Mouse (Mus musculus) large intestine, adult 2 months (tissue): Measurements from ENCODE around the gene Fndc3b. TPM values are rescaled to one million over a fixed set of nuclear protein-coding genes. Genes with fewer than 3 reads are reported as not detected.

Source experiments
- DNase-seq: peaks from one replicate; pipeline ENCODE4 v3.0.0-alpha.2; 2012; ENCODE audit warnings: low read depth, low spot score
- WGBS: fragments of 180-500 bp; shearing (Covaris S2); methylation state at CpG from one replicate; pipeline ENCODE4 v1.1.7; 2018; 5-methylcytosine and 5-hydroxymethylcytosine counted together
- polyA plus RNA-seq: library from polyadenylated mRNA; depleted of rRNA; stranded (reverse); fragments of >200 nt; gene quantifications from 2 replicates; pipeline ENCODE4 v1.2.3, GENCODE M21; 2012; rRNA removed

The Fndc3b gene
- polyA plus RNA-seq: 5.7 and 8.6 TPM in 2 replicates

GRCm38 (mm10) chr3:27710648-27711428 lies at the start of gene Fndc3b:
Gene Fndc3b (minus strand): TSS chr3:27711307.
- DNase-seq: no peak
- WGBS: under 1% methylated on average over 90 of the region's 90 CpGs

- 68% methylated on average over 2 of the region's 2 CpGs for WGBS
- DNase-seq: no peak
These were observed 49.2 kb upstream of the Fndc3b start for GRCm38 (mm10) chr3:27760278-27760677.

GRCm38 (mm10) chr3:27758976-27759375 lies 47.9 kb upstream of the Fndc3b start:
- WGBS: 58% methylated on average over 6 of the region's 6 CpGs
- no peak for DNase-seq

DNA sequence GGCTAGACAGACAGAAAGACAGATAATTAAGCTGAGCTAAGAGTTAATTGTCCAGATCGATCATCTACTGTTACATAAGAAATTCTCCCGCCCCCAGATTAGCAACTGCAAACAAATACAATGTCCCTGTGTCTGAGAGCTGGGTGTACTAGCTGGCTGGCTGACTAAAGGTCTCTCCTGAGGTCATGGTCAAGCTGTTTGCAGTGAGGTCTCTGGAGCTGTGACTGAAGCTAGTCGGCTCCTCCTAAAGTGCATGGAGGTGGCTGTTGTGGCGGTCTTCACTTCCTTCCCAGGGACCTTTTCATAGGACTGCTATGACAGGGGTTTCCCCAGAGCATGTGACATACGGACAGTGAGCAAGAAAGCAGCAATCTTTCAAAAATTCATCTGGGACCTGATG lies 40.5 kb upstream of the Fndc3b start:
- 52% methylated on average over 5 of the region's 5 CpGs for WGBS
- DNase-seq: no peak

GRCm38 (mm10) chr3:27751156-27751555 lies 40.0 kb upstream of the Fndc3b start:
- 67% methylated on average over 5 of the region's 5 CpGs for WGBS
- DNase-seq: no peak

- DNase-seq: no peak
- WGBS: 94% methylated on average over 9 of the region's 9 CpGs
These were observed 34.5 kb upstream of the Fndc3b start for GRCm38 (mm10) chr3:27745651-27746050.

- no peak for DNase-seq
- WGBS: 31% methylated on average over 7 of the region's 7 CpGs
These were observed 33.6 kb upstream of the Fndc3b start for GRCm38 (mm10) chr3:27744754-27745153.

DNA sequence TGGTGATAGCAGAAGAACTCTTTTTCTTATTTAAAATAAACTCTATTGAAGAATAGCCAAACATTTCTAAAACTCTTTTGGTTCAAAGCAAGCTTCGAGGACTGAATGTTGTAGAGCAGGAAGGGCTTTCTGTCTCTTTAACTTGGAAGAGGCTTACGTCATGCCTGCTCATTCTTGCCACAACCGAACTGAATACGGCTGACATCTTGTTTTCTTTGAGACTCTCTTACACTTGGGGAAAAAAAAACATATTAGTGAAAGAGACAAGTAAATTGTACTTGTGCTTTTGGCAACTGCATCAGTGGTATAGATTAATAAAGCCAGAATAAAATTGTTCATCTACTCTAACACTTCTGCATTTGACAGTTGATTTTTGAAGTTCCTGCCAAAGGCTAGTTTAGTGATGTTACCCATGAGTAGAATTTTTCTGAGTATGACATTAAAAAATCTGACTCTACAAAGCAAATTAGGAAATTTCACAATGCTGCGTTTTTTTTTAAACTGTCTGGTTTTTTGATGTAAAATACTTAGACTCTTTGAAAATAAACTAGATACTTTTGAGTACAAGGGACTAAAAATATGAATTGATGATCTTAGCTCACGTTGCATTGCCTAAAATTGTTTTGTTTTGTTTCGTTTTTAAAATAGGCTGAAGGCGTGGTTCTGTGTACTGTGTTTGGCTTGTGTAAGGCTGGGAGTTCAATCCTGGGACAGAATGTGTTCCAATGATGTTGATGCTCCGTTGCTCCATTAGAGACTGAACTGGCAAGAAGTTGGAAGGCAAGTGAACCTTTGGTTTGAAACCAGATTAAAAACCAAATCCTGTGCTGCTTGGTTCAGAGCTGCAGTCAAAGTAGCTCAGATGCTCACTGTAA lies 32.4 kb upstream of the Fndc3b start:
- no peak for DNase-seq
- 77% methylated on average over 9 of the region's 9 CpGs for WGBS

- no peak for DNase-seq
- WGBS: 58% methylated on average over 2 of the region's 2 CpGs
These were observed 31.0 kb upstream of the Fndc3b start for GRCm38 (mm10) chr3:27742124-27742523.

DNA sequence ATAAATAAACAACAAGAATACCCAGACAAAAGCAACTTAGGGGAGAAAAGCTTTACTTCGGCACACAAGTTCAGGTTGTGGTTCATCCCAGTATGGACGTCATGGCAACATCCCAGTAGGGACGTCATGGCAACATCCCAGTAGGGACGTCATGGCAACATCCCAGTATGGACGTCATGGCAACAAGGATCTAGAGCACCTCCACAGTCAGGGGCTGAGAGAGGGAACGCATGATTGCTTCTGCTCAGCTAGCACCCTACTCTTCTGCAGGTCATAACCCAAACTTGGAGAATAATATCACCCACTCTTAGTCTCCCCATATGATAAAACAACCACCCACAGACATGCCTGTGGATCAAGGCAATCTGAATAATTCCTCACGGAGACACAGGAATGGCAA lies 29.0 kb upstream of the Fndc3b start:
- whole genome bisulfite sequencing: 91% methylated on average over 7 of the region's 7 CpGs
- no peak for DNase-seq

DNA sequence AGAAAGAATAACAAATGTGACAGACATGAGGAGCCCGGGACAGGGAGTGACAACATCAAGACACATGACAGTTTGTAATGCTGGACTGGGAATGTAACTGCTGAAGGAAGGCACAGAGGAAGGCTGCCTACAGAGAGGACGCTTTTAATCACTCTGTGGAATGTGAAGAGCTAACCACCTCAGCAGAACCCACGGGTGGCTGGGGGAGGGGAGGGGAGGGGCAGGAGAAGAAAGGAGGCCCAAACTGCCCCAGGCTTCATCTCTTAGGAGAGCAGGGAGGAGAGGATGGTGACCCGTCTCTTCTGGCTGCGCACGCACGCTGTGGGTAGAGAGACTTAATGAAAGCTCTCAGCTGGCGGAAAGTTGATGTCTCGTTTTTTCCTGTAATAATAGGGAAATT lies 25.1 kb upstream of the Fndc3b start:
- 46% methylated on average over 9 of the region's 9 CpGs for WGBS
- no peak for DNase-seq

DNA sequence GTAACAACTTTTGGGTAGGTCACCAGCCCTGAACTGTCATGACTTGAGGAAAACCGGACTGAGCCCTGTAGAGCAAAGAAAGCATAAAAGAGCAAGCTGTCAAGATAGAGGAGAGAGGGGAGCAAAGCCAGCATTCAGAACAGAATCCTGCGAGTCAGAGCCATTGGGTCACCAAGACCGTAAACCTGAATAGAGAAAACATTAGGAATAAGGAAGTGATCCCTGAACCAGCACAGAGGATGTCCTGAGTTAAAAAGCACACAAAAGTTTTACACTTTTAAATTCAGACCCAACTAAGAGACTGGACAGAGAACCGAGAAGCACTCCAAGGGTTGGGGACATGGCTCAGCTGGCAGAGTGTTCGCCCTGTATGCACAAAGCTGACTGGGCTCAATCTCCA lies 24.0 kb upstream of the Fndc3b start:
- 74% methylated on average over 5 of the region's 5 CpGs for WGBS
- DNase-seq: no peak

- DNase-seq: no peak
These were observed 18.0 kb upstream of the Fndc3b start for GRCm38 (mm10) chr3:27728798-27729782.

DNA sequence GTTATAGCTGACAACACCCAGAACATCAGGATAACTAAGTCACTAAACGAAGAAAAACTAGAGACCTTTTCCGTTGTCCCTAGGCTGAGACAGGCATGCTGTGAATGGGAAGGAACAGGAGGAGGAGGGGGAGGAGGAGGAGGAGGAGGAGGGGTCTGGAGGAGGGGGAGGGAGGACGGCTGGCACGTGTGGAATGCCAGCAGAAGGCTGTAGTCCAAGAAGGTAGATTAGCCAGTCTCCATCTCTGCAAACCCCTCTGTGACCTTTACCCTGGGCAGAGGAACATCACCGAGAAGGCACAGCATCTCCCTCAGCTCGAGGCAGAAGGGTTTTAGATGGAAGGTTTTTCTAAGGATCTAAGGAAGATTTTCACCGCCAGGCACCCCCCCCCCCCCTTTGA lies 17.1 kb upstream of the Fndc3b start:
- no peak for DNase-seq
- 46% methylated on average over 7 of the region's 7 CpGs for WGBS

More at GRCm38 (mm10) chr3:27728798-27729782, 18.0 kb upstream of the Fndc3b start:
- 41% methylated on average over 8 of the region's 8 CpGs for WGBS

DNA sequence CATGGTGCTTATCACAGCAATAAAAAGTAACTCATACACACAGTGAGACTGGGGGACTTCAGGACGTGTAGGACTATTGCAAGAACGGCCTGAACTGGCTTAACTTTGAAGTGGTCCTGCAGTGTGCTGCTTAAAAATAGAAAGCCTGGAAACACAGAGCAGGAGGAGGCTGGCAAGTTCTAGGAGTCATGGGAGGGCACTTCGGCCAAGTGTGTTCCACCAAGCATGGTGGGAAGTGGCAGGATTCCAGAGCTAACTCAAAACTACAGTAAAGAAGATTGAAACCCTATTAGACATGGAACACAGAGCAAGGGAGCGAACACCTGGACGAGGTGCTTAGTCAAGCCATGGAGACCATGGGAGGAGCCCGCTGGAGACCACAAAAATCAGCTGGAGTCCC lies 14.6 kb upstream of the Fndc3b start:
- WGBS: 75% methylated on average over 6 of the region's 6 CpGs
- no peak for DNase-seq

- DNase-seq: no peak
- 26% methylated on average over 8 of the region's 8 CpGs for WGBS
These were observed 13.1 kb upstream of the Fndc3b start for GRCm38 (mm10) chr3:27724208-27724607.

GRCm38 (mm10) chr3:27718829-27719365 lies 7.8 kb upstream of the Fndc3b start:
- DNase-seq: no peak
- WGBS: 80% methylated on average over 5 of the region's 5 CpGs

GRCm38 (mm10) chr3:27713971-27714370 lies 2.9 kb upstream of the Fndc3b start:
- 76% methylated on average over 4 of the region's 4 CpGs for WGBS

GRCm38 (mm10) chr3:27712421-27712820 lies 1.3 kb upstream of the Fndc3b start:
- DNase-seq: no peak
- 80% methylated on average over 6 of the region's 6 CpGs for WGBS

More at GRCm38 (mm10) chr3:27713971-27714370, 2.9 kb upstream of the Fndc3b start:
- no peak for DNase-seq
